Mouse (Mus musculus) heart, embryonic 15.5 days (tissue): ENCODE results near the gene Hc. TPM values are rescaled to one million over a fixed set of nuclear protein-coding genes. Genes with fewer than 3 reads are reported as not detected.

ENCODE experiments used
- ATAC-seq: fragments of 200-750 bp; cut with Nextera tagmentation; replicated peaks from 2 replicates; pipeline ENCODE4 v1.8.0; 2017; ENCODE audit warnings: low read depth, moderate TSS enrichment; ENCODE audit not compliant: insufficient number of reproducible peaks, insufficient read depth, low FRiP score
- H3K27ac ChIP-seq: fragments of 300-500 bp; sonication (generic); 2 replicates; pipeline ENCODE4 v1.5.1; 2015; ENCODE audit warnings: mild to moderate bottlenecking, inconsistent platforms
- H3K27me3 ChIP-seq: fragments of 300-500 bp; sonication (generic); 2 replicates; pipeline ENCODE4 v1.6.1; 2015; ENCODE audit warnings: inconsistent platforms
- H3K36me3 ChIP-seq: fragments of 300-500 bp; sonication (generic); 2 replicates; pipeline ENCODE4 v1.6.1; 2015; ENCODE audit warnings: mild to moderate bottlenecking, inconsistent platforms
- H3K4me1 ChIP-seq: fragments of 300-500 bp; sonication (generic); replicated peaks from 2 replicates; pipeline ENCODE4 v1.6.1; 2015; ENCODE audit warnings: inconsistent platforms
- H3K4me2 ChIP-seq: fragments of 300-500 bp; sonication (generic); 2 replicates; pipeline ENCODE4 v1.6.1; 2015; ENCODE audit warnings: inconsistent platforms, mild to moderate bottlenecking, moderate library complexity
- H3K4me3 ChIP-seq: fragments of 300-500 bp; sonication (generic); 2 replicates; pipeline ENCODE4 v1.5.1; 2015; ENCODE audit warnings: mild to moderate bottlenecking, inconsistent platforms
- H3K9ac ChIP-seq: fragments of 300-500 bp; sonication (generic); 2 replicates; pipeline ENCODE4 v1.6.1; 2015; ENCODE audit warnings: mild to moderate bottlenecking, inconsistent platforms
- H3K9me3 ChIP-seq: fragments of 300-500 bp; sonication (generic); replicated peaks from 2 replicates; pipeline ENCODE4 v1.6.1; 2016; ENCODE audit warnings: inconsistent platforms
- WGBS: fragments of 180-500 bp; shearing (Covaris S2); methylation state at CpG from one replicate; pipeline ENCODE4 v1.1.7; 2015; ENCODE audit warnings: mixed read lengths; 5-methylcytosine and 5-hydroxymethylcytosine counted together
- polyA plus RNA-seq: library from polyadenylated mRNA; unstranded; fragments of >200 nt; fragmentation: Nextera tagmentation; extraction: Ambion mirVana; gene quantifications from 2 replicates; pipeline ENCODE4 v1.2.1, GENCODE M21; 2015

The Hc gene
- polyA plus RNA-seq, 1 experiment from 2014 or later, result 0.06 TPM

- H3K4me2 ChIP-seq, result no peak overlapping the region
- H3K4me1 ChIP-seq, result no peaks in the 10 kb centered on the region
- H3K4me3 ChIP-seq, result no peak overlapping the region
- H3K36me3 ChIP-seq, result no peaks in the 10 kb centered on the region
- H3K27ac ChIP-seq, result no peak overlapping the region
- no peaks in the 10 kb centered on the region for H3K9me3 ChIP-seq
- no peak for ATAC-seq
- 80% methylated on average over 11 of the region's 11 CpGs for WGBS
- H3K9ac ChIP-seq, result no peak overlapping the region
- no peaks in the 10 kb centered on the region for H3K27me3 ChIP-seq
These were observed 4.0 kb downstream of the Hc start for GRCm38 (mm10) chr2:35057243-35057642.

- ATAC-seq, result no peak
- Histone ChIP-seq H3K36me3 (no peaks in the 10 kb centered on the region), H3K27ac (no peak overlapping the region), H3K4me1 (no peaks in the 10 kb centered on the region), H3K27me3 (no peaks in the 10 kb centered on the region), H3K4me3 (no peak overlapping the region), H3K4me2 (no peak overlapping the region), H3K9me3 (no peaks in the 10 kb centered on the region), H3K9ac (no peak overlapping the region)
- 36% methylated on average over 5 of the region's 5 CpGs for WGBS
These were observed 12.4 kb downstream of the Hc start for GRCm38 (mm10) chr2:35048851-35049250.

GRCm38 (mm10) chr2:35044956-35045355, 16.3 kb downstream of the Hc start:
- Histone ChIP-seq H3K4me2 (no peak overlapping the region), H3K36me3 (no peaks in the 10 kb centered on the region), H3K27ac (no peak overlapping the region), H3K9ac (no peak overlapping the region), H3K9me3 (no peaks in the 10 kb centered on the region), H3K4me1 (no peaks in the 10 kb centered on the region), H3K4me3 (no peak overlapping the region), H3K27me3 (no peaks in the 10 kb centered on the region)
- 66% methylated on average over 2 of the region's 2 CpGs for WGBS
- no peak for ATAC-seq

DNA sequence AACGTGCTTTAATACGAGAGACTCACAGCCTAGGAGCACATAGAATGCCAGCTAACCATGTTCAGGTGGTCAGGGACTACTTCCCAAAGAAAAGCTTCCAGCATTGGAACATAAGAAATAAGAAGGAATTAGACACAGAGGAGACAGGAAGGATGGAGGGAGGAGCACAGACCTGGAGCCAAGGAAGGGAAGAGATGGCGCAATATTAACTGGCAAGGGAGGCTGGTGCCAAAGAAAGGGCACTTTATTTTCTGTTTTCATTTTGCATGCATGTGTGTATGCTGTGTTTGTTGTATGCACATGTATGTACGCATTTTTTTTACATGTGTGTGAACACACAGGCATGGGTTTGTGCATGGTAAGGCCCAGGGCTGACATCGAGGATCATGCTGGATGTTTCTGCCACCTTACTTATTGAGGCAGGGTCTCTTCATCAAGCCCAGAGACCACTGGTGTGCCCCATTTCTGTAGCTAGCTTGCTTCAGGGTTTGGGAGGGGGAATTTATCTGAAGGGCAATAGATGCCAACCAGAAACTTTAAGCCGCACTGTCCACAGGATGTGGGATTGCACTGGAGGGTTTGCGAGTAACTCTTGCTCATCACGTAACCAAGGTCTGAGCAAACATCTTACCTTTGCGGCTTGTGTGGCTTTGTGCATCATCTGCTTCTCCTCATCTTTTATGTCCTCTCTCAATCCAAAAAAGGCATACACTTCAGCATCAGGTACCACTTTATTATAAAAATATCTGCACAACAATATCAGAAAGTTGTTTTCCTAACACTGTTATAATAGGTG, 22.5 kb downstream of the Hc start:
- H3K4me1 ChIP-seq, result no peaks in the 10 kb centered on the region
- H3K27ac ChIP-seq, result no peak overlapping the region
- no peak overlapping the region for H3K4me3 ChIP-seq
- H3K27me3 ChIP-seq, result no peaks in the 10 kb centered on the region
- no peaks in the 10 kb centered on the region for H3K36me3 ChIP-seq
- H3K9ac ChIP-seq, result no peak overlapping the region
- H3K9me3 ChIP-seq, result no peaks in the 10 kb centered on the region
- H3K4me2 ChIP-seq, result no peak overlapping the region
- WGBS, result 86% methylated on average over 9 of the region's 9 CpGs
- no peak for ATAC-seq

DNA sequence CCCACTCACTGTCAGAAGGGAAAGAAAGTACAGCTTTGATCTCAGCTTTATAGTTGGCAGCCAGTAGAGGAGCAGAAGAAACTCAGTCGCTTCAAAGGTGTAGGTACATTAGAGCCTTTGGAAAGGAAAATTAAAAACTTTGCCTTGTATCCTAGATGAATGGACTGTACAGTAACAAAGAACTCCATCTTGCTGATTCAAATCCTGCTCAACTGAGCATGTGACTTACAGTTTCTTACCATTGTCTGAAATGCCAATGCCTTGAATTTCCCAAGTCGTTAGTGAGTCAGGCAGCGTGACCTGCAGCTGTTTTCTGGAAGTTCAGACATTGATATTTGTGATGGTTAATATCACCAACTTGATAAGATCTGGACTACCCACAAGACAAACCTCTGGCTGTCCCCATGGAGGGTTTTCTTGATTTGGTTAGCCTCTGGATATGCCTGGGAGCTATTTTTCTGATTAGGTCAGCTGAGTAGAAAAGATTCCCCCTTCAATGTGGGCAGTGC, 36.5 kb downstream of the Hc start:
- Histone ChIP-seq H3K4me3 (no peak overlapping the region), H3K27ac (no peak overlapping the region), H3K4me1 (no peaks in the 10 kb centered on the region), H3K9me3 (no peaks in the 10 kb centered on the region), H3K9ac (no peak overlapping the region), H3K27me3 (no peaks in the 10 kb centered on the region), H3K36me3 (no peaks in the 10 kb centered on the region), H3K4me2 (no peak overlapping the region)
- no peak for ATAC-seq
- WGBS, result 66% methylated on average over 3 of the region's 3 CpGs

DNA sequence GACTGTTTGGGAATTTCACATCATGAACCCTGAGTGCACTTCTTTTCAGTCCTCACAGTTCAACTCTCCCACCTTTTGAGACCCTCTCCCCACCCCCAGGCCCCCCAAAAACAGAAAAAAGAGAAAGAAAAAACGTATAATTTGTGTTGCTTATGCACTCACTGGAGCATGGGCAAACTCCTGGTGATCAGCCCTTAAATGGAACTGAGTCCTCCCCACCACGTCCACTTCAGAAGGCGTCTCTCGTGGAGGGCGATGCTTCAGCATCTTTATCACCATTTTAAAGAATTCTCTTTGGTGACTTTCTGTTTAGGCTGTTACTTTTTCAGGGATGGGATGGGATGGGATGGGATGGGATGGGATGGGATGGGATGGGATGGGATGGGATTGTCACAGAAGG, 39.4 kb downstream of the Hc start:
- no peaks in the 10 kb centered on the region for H3K27me3 ChIP-seq
- 77% methylated on average over 5 of the region's 5 CpGs for WGBS
- H3K9ac ChIP-seq, result no peak overlapping the region
- H3K9me3 ChIP-seq, result no peaks in the 10 kb centered on the region
- no peak overlapping the region for H3K4me2 ChIP-seq
- H3K4me1 ChIP-seq, result no peaks in the 10 kb centered on the region
- no peak overlapping the region for H3K27ac ChIP-seq
- no peaks in the 10 kb centered on the region for H3K36me3 ChIP-seq
- no peak overlapping the region for H3K4me3 ChIP-seq
- no peak for ATAC-seq

- 18% methylated on average over 6 of the region's 6 CpGs for WGBS
- no peak overlapping the region for H3K9ac ChIP-seq
- ATAC-seq, result no peak
These were observed 45.4 kb downstream of the Hc start for GRCm38 (mm10) chr2:35015861-35016260.

DNA sequence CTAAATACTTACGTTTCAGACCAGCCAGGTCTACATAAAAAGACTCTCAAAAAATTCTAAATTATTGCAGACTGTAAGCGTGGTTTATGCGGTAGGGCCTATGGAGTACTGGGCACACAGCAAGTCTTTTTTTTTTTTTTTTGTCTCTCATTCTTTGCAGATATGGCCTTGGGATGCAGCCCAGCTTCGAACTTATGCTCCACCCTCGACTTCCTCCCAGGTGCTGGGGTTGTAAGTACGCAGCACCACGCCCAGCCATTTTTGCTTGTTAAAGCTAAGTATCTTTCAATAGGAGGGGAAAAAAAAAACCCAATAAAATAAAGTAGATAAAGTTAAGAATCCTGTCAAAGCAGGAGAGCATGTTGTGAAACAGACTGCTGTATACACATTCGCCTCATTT, 49.6 kb downstream of the Hc start:
- Histone ChIP-seq H3K4me2 (no peak overlapping the region), H3K27me3 (no peaks in the 10 kb centered on the region), H3K27ac (no peak overlapping the region), H3K9ac (no peak overlapping the region), H3K9me3 (no peaks in the 10 kb centered on the region), H3K36me3 (no peaks in the 10 kb centered on the region), H3K4me3 (no peak overlapping the region), H3K4me1 (no peaks in the 10 kb centered on the region)
- 83% methylated on average over 8 of the region's 8 CpGs for WGBS
- ATAC-seq, result no peak

More at GRCm38 (mm10) chr2:35015861-35016260, 45.4 kb downstream of the Hc start:
- Histone ChIP-seq H3K4me2 (no peak overlapping the region), H3K27me3 (no peaks in the 10 kb centered on the region), H3K4me3 (no peak overlapping the region), H3K9me3 (no peaks in the 10 kb centered on the region), H3K36me3 (no peaks in the 10 kb centered on the region), H3K27ac (no peak overlapping the region), H3K4me1 (no peaks in the 10 kb centered on the region)

DNA sequence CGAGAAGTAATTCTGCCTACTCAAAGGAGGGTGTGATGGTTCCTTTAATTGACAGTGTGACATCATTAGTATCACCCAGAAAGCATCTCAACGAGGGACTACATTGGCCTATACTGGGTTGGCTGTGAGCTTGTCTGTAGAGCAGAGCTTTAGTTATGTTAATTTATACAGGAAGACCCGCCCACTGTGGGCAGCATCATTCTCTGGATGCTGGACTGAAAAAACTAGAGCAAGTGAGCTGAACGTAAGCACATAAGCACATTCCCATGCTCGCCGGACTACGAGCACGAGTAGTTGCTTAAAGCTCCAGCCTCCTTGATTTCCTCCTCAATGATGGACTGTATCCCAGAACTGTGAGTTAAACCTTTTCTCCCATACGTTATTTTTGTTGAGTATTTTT, 62.3 kb downstream of the Hc start:
- Histone ChIP-seq H3K36me3 (no peaks in the 10 kb centered on the region), H3K9me3 (no peaks in the 10 kb centered on the region), H3K4me2 (no peak overlapping the region), H3K4me1 (no peaks in the 10 kb centered on the region), H3K27ac (no peak overlapping the region), H3K9ac (no peak overlapping the region), H3K27me3 (peaks cover 3% of the 10 kb centered on the region; the same call in 1 of the 2 replicates), H3K4me3 (no peak overlapping the region)
- no peak for ATAC-seq
- 76% methylated on average over 9 of the region's 9 CpGs for WGBS

GRCm38 (mm10) chr2:34996506-34996905, 64.7 kb downstream of the Hc start:
- no peaks in the 10 kb centered on the region for H3K9me3 ChIP-seq
- H3K4me1 ChIP-seq, result no peaks in the 10 kb centered on the region
- H3K27me3 ChIP-seq, result peaks cover 9% of the 10 kb centered on the region
- H3K27ac ChIP-seq, result no peak overlapping the region
- 82% methylated on average over 5 of the region's 5 CpGs for whole genome bisulfite sequencing
- H3K4me3 ChIP-seq, result no peak overlapping the region
- no peak overlapping the region for H3K4me2 ChIP-seq
- H3K36me3 ChIP-seq, result no peaks in the 10 kb centered on the region
- no peak overlapping the region for H3K9ac ChIP-seq
- no peak for ATAC-seq

DNA sequence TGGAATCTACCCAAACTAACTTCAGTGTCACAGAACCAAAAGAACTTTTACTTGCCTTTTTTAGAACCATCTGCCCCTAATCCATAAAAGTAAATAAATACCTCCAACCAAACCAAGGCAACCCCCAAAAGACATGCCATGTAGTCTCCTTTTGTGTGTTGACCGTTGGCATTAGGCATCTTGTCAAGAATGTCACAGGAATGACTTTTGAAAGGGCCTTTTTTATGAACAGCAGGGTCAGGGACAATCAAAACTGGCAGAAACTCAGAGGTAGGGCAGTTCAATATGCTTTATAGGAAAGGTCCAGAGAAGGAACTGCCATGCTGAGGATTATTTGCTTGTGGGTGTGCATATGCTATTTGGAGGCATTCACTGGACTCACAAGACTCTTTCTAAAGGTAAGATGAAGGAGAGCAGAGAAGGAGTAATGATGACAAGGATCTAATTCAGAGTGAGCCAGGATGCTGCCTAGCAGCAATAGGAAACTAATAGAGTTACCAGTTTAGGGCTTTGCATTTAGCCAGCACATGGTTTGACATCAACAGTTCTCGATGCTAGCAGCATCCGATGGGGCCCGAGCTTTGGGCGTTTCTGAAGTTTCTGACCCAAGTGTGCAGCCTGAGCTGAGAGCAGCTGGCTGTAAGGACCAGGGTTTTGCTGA, 67.4 kb downstream of the Hc start:
- Histone ChIP-seq H3K4me3 (no peak overlapping the region), H3K27me3 (peaks cover 16% of the 10 kb centered on the region), H3K4me1 (no peaks in the 10 kb centered on the region), H3K9ac (no peak overlapping the region), H3K4me2 (no peak overlapping the region), H3K9me3 (no peaks in the 10 kb centered on the region), H3K36me3 (no peaks in the 10 kb centered on the region), H3K27ac (no peak overlapping the region)
- WGBS, result 76% methylated on average over 5 of the region's 5 CpGs
- no peak for ATAC-seq
